Comparison of ENCODE assay signal across 15 mouse cellular contexts in the genomic region with DNA sequence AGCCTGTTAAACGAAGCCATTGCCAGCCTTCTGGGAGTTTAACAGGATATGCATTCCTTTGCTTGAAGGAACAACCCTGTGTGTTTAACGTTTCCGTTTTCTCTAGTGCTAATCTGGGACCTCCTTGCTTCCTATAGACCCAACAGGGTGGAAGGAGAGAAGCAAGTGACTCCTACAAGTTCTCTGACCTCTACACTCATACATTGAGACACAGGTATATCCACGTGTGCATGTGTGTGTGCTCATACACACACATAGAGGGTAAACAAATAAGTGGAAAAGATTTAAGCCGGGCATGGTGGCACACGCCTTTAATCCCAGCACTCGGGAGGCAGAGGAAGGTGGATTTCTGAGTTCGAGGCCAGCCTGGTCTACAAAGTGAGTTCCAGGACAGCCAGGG. TPM values are rescaled to one million over a fixed set of nuclear protein-coding genes. Genes with fewer than 3 reads are reported as not detected.
A peak's percentile ranks its signal among the peaks of the same experiment; 100 is the strongest.
DNase-seq lines count a peak whose midpoint lies in the region; ATAC-seq lines count a peak whose summit lies in the region.
"Had no signal": no experiment of that assay in that cellular context is flagged by ENCODE, and none has a peak within 500 bp of the region (broad histone marks: within the 10 kb centered on the region; RNA-seq: fewer than 3 reads in every experiment).

No protein-coding gene starts in this region.

- no peaks in the 10 kb centered on the region for H3K4me1 ChIP-seq in heart, embryonic 14.5 days (ENCODE audit: control insufficient read depth in 2 of 2, insufficient read depth in 2 of 2, low read length in 2 of 2)
- no peaks in the 10 kb centered on the region for H3K4me1 ChIP-seq in kidney, embryonic 15.5 days
- no peaks in the 10 kb centered on the region for H3K4me1 ChIP-seq in midbrain, embryonic 16.5 days (ENCODE audit: control insufficient read depth, insufficient read depth, low read length)
- H3K4me1 ChIP-seq in midbrain, embryonic 15.5 days: no peaks in the 10 kb centered on the region
- H3K4me1 ChIP-seq: forebrain, embryonic 10.5 days; hindbrain, embryonic 12.5 days; midbrain, embryonic 12.5 days; neural tube, embryonic 13.5 days had no signal

- no peak overlapping the region for H3K9ac ChIP-seq in heart, embryonic 14.5 days (ENCODE audit: low read length)
- H3K9ac ChIP-seq in kidney, embryonic 15.5 days: no peak overlapping the region
- H3K9ac ChIP-seq in midbrain, embryonic 16.5 days (ENCODE audit: low read depth, low read length): no peak overlapping the region
- H3K9ac ChIP-seq in midbrain, embryonic 15.5 days: no peak overlapping the region
- H3K9ac ChIP-seq: hindbrain, embryonic 12.5 days; liver, postnatal 0 days; midbrain, embryonic 12.5 days; neural tube, embryonic 13.5 days had no signal

- ATAC-seq in heart, embryonic 14.5 days (ENCODE audit: insufficient number of reproducible peaks, insufficient read depth, low FRiP score, low read depth): no peak
- no peak for ATAC-seq in kidney, embryonic 15.5 days (replicated peaks; ENCODE audit: low FRiP score)
- ATAC-seq in midbrain, embryonic 16.5 days: peak; percentile 32; the same call in 1 of the 2 replicates
- no peak for ATAC-seq in midbrain, embryonic 15.5 days (replicated peaks)

- H3K9me3 ChIP-seq in heart, embryonic 14.5 days (ENCODE audit: control insufficient read depth, low read length): no peaks in the 10 kb centered on the region
- no peaks in the 10 kb centered on the region for H3K9me3 ChIP-seq in kidney, embryonic 15.5 days (replicated peaks)
- no peaks in the 10 kb centered on the region for H3K9me3 ChIP-seq in midbrain, embryonic 16.5 days (replicated peaks; ENCODE audit: control insufficient read depth, low read length, poor library complexity, severe bottlenecking)
- H3K9me3 ChIP-seq in midbrain, embryonic 15.5 days: no peaks in the 10 kb centered on the region
- H3K9me3 ChIP-seq: forebrain, embryonic 10.5 days; hindbrain, embryonic 12.5 days; midbrain, embryonic 12.5 days; neural tube, embryonic 13.5 days had no signal

- peak overlapping the region; percentile 17 to 19; a peak in 2 of 4 replicates for H3K27ac ChIP-seq in heart, embryonic 14.5 days (replicated peaks in 1 of 2; ENCODE audit: control insufficient read depth in 1 of 2, insufficient read depth in 1 of 2, low read depth in 2 of 2, low read length in 2 of 2)
- H3K27ac ChIP-seq in kidney, embryonic 15.5 days: 0 out of 2 replicates have a peak overlapping the region, but pooled peaks have one; percentile 22
- no peak overlapping the region for H3K27ac ChIP-seq in midbrain, embryonic 16.5 days (ENCODE audit: low read length)
- no peak overlapping the region for H3K27ac ChIP-seq in midbrain, embryonic 15.5 days
- H3K27ac ChIP-seq: forebrain, embryonic 10.5 days; hindbrain, embryonic 12.5 days; layer of hippocampus, adult 2 months; midbrain, embryonic 12.5 days; neural tube, embryonic 13.5 days had no signal

- no peaks in the 10 kb centered on the region for H3K27me3 ChIP-seq in heart, embryonic 14.5 days (ENCODE audit: control insufficient read depth, insufficient read depth, low read length)
- 0 out of 2 replicates have a peak, but pooled peaks cover 3% of the 10 kb centered on the region for H3K27me3 ChIP-seq in kidney, embryonic 15.5 days
- H3K27me3 ChIP-seq in midbrain, embryonic 16.5 days (ENCODE audit: control insufficient read depth, insufficient read depth, low read depth, low read length): no peaks in the 10 kb centered on the region
- H3K27me3 ChIP-seq in midbrain, embryonic 15.5 days (replicated peaks): no peaks in the 10 kb centered on the region
- H3K27me3 ChIP-seq: hindbrain, embryonic 12.5 days; midbrain, embryonic 12.5 days had no signal

- no peak overlapping the region for H3K4me2 ChIP-seq in heart, embryonic 14.5 days (ENCODE audit: low read length)
- no peak overlapping the region for H3K4me2 ChIP-seq in kidney, embryonic 15.5 days
- no peak overlapping the region for H3K4me2 ChIP-seq in midbrain, embryonic 16.5 days (ENCODE audit: low read length)
- H3K4me2 ChIP-seq in midbrain, embryonic 15.5 days: no peak overlapping the region
- H3K4me2 ChIP-seq: liver, embryonic 11.5 days had no signal

- no peaks in the 10 kb centered on the region for H3K36me3 ChIP-seq in heart, embryonic 14.5 days (ENCODE audit: control insufficient read depth, insufficient read depth, low read length)
- H3K36me3 ChIP-seq in kidney, embryonic 15.5 days: no peaks in the 10 kb centered on the region
- H3K36me3 ChIP-seq in midbrain, embryonic 16.5 days (ENCODE audit: control insufficient read depth, insufficient read depth, low read length): no peaks in the 10 kb centered on the region
- no peaks in the 10 kb centered on the region for H3K36me3 ChIP-seq in midbrain, embryonic 15.5 days (replicated peaks)
- H3K36me3 ChIP-seq: forebrain, embryonic 10.5 days; hindbrain, embryonic 12.5 days; midbrain, embryonic 12.5 days; neural tube, embryonic 13.5 days had no signal

- DNase-seq in heart, adult 8-10 months (ENCODE audit: low spot score): no peak
- DNase-seq in kidney, postnatal 4 days: no peak

- no peak overlapping the region for H3K4me3 ChIP-seq in heart, embryonic 14.5 days (ENCODE audit: control insufficient read depth in 1 of 2, insufficient read depth in 1 of 2, low read depth in 1 of 2, low read length in 2 of 2)
- no peak overlapping the region for H3K4me3 ChIP-seq in kidney, embryonic 15.5 days (replicated peaks)
- no peak overlapping the region for H3K4me3 ChIP-seq in midbrain, embryonic 16.5 days (ENCODE audit: low read depth, low read length)
- H3K4me3 ChIP-seq in midbrain, embryonic 15.5 days: no peak overlapping the region
- H3K4me3 ChIP-seq: forebrain, embryonic 10.5 days; hindbrain, embryonic 12.5 days; layer of hippocampus, adult 2 months; midbrain, embryonic 12.5 days; myocyte; neural tube, embryonic 13.5 days had no signal

- WGBS in heart, embryonic 14.5 days: 68% methylated on average over 8 of the region's 8 CpGs
- WGBS in kidney, embryonic 15.5 days: 65% methylated on average over 8 of the region's 8 CpGs
- 68% methylated on average over 8 of the region's 8 CpGs for WGBS in midbrain, embryonic 16.5 days
- 76% methylated on average over 8 of the region's 8 CpGs for WGBS in midbrain, embryonic 15.5 days

RNA-seq across cellular contexts. Expression of gene Armcx4, which starts 38.9 kb away (rescaled TPM):
- polyA plus RNA-seq in heart, embryonic 14.5 days (2014; fragmentation: Nextera tagmentation; extraction: Ambion mirVana): 4.5 and 5.0 TPM in 2 replicates
- total RNA-seq in heart, adult 8-10 months (2022): 1 to 10 TPM; 2.1 to 7.4 (median 5.0) TPM
- 4.5 and 4.6 TPM in 2 replicates for polyA plus RNA-seq in kidney, embryonic 15.5 days (2015; fragmentation: Nextera tagmentation; extraction: Ambion mirVana)
- polyA plus RNA-seq in midbrain, embryonic 16.5 days (2015; fragmentation: Nextera tagmentation; extraction: Ambion mirVana): 5.9 and 7.2 TPM in 2 replicates
- polyA plus RNA-seq in midbrain, embryonic 15.5 days (2015; fragmentation: Nextera tagmentation; extraction: Ambion mirVana): 6.8 and 7.0 TPM in 2 replicates
- total RNA-seq: MEL had no signal

RNA-seq across cellular contexts. Expression of gene Hnrnph2, which starts 46.4 kb away (rescaled TPM):
- polyA plus RNA-seq in heart, embryonic 14.5 days (2014; fragmentation: Nextera tagmentation; extraction: Ambion mirVana): 81.0 and 85.6 TPM in 2 replicates
- total RNA-seq in heart, adult 8-10 months (2022): 10 to 100 TPM; 59.2 to 80.7 (median 62.8) TPM
- 159 and 167 TPM in 2 replicates for polyA plus RNA-seq in kidney, embryonic 15.5 days (2015; fragmentation: Nextera tagmentation; extraction: Ambion mirVana)
- 143 and 151 TPM in 2 replicates for polyA plus RNA-seq in midbrain, embryonic 16.5 days (2015; fragmentation: Nextera tagmentation; extraction: Ambion mirVana)
- 145 and 146 TPM in 2 replicates for polyA plus RNA-seq in midbrain, embryonic 15.5 days (2015; fragmentation: Nextera tagmentation; extraction: Ambion mirVana)

RNA-seq across cellular contexts. Expression of gene Gla, which starts 46.5 kb away (rescaled TPM):
- 2.4 and 3.2 TPM in 2 replicates for polyA plus RNA-seq in heart, embryonic 14.5 days (2014; fragmentation: Nextera tagmentation; extraction: Ambion mirVana)
- total RNA-seq in heart, adult 8-10 months (2022): 1 to 10 TPM; 1.7 to 2.7 (median 1.7) TPM
- 5.7 TPM in 2 replicates for polyA plus RNA-seq in kidney, embryonic 15.5 days (2015; fragmentation: Nextera tagmentation; extraction: Ambion mirVana)
- 3.2 and 3.8 TPM in 2 replicates for polyA plus RNA-seq in midbrain, embryonic 16.5 days (2015; fragmentation: Nextera tagmentation; extraction: Ambion mirVana)
- 3.7 and 6.2 TPM in 2 replicates for polyA plus RNA-seq in midbrain, embryonic 15.5 days (2015; fragmentation: Nextera tagmentation; extraction: Ambion mirVana)

Comparison
In these comparisons a context has a peak if more than half of its experiments do, and no peak if none do; other contexts are left out.
1. H3K27ac ChIP-seq: peak in heart, embryonic 14.5 days (2 of 2) and kidney, embryonic 15.5 days (single experiment); none in midbrain, embryonic 16.5 days (single experiment) and midbrain, embryonic 15.5 days (single experiment).